10 mouse cellular contexts compared by ENCODE assay signal in the genomic region with DNA sequence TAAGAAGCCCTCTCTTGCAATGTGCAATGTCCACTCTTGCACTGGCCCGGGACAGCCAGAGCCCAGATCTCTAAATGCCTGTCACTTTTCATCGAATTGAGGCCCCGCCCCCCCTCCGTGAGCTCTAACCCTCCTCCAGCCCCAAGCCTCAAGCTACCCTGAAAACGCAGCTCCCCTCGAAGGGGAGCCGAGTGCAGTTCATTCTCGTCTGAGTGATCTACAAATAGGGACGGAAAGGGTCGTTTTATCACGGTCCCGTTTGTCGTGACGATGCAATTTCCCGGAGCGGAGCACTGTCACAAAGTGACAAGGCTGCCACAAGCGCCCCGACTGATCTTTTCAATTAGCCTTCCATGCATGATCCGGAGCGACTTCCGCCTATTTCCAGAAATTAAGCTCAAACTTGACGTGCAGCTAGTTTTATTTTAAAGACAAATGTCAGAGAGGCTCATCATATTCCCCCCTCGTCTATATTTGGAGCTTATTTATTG. TPM values are rescaled to one million over a fixed set of nuclear protein-coding genes. Genes with fewer than 3 reads are reported as not detected.
DNase-seq lines count a peak whose midpoint lies in the region; ATAC-seq and TF ChIP-seq lines count a peak whose summit lies in the region.
"Had no signal": no experiment of that assay in that cellular context is flagged by ENCODE, and none has a peak within 500 bp of the region (broad histone marks: within the 10 kb centered on the region; RNA-seq: fewer than 3 reads in every experiment).

No protein-coding gene starts in this region.

- 0% methylated on average over 23 of the region's 23 CpGs for WGBS in limb, embryonic 11.5 days
- 20% methylated on average over 23 of the region's 23 CpGs for WGBS in olfactory bulb, adult 2 months

- no peak for TF ChIP-seq CTCF in olfactory bulb, adult 2 months (IDR thresholded peaks at IDR 0.05; ENCODE audit: insufficient read depth, low read depth, low read length)

- DNase-seq in left cerebral cortex, postnatal 4 days, result peak; percentile 76
- DNase-seq in left cerebral cortex, adult 8-10 months (ENCODE audit: low spot score in 2 of 2), result no peak
- DNase-seq in embryo, embryonic 11 days, result peak; percentile 70
- DNase-seq in limb, embryonic 11.5 days (ENCODE audit: low spot score), result peak; percentile 44
- DNase-seq in ovary, postnatal 36 days (ENCODE audit: low spot score), result no peak
- DNase-seq in adrenal gland, adult 2 months, result no peak
- DNase-seq in left cerebral cortex, postnatal 36 days (ENCODE audit: low spot score in 2 of 2), result no peak
- DNase-seq: lung, postnatal 10 days; thymus, postnatal 14 days had no signal

- peaks cover 94% of the 10 kb centered on the region for H3K27me3 ChIP-seq in limb, embryonic 11.5 days (ENCODE audit: control insufficient read depth, insufficient read depth, low read length)

- no peak overlapping the region for H3K4me3 ChIP-seq in limb, embryonic 11.5 days (ENCODE audit: low read depth, low read length)
- H3K4me3 ChIP-seq in olfactory bulb, adult 2 months (ENCODE audit: insufficient read depth, low read depth, low read length), result peak overlapping the region; percentile 20; the same call in 1 of the 2 replicates

- H3K36me3 ChIP-seq in limb, embryonic 11.5 days (ENCODE audit: control insufficient read depth, insufficient read depth, low read length), result no peaks in the 10 kb centered on the region

- no peak overlapping the region for H3K27ac ChIP-seq in limb, embryonic 11.5 days (replicated peaks; ENCODE audit: low read depth, low read length)
- peak overlapping the region; percentile 93 for H3K27ac ChIP-seq in olfactory bulb, adult 2 months (ENCODE audit: insufficient read depth, low read depth, low read length)

- TF ChIP-seq POLR2A in olfactory bulb, adult 2 months (IDR thresholded peaks at IDR 0.05; ENCODE audit: insufficient read depth, low read depth, low read length), result no peak

- ATAC-seq in limb, embryonic 11.5 days (ENCODE audit: insufficient number of reproducible peaks, low FRiP score, low TSS enrichment, low read depth), result no peak

- no peak overlapping the region for H3K4me2 ChIP-seq in limb, embryonic 11.5 days (ENCODE audit: low read depth, severe bottlenecking)

- no peaks in the 10 kb centered on the region for H3K9me3 ChIP-seq in limb, embryonic 11.5 days (ENCODE audit: control insufficient read depth, low read length)

- intact Hi-C loops in left cerebral cortex, postnatal 4 days (cut with DNase I), result loop anchor here (10.0 kb wide), 3 partner anchors 123 to 513 kb away; no protein-coding TSS in a partner anchor
- intact Hi-C loops in left cerebral cortex, postnatal 36 days (cut with DNase I), result no loop called here

- peaks cover 4% of the 10 kb centered on the region for H3K4me1 ChIP-seq in limb, embryonic 11.5 days (ENCODE audit: control insufficient read depth, insufficient read depth, low read length)
- peaks cover 11% of the 10 kb centered on the region for H3K4me1 ChIP-seq in olfactory bulb, adult 2 months (ENCODE audit: control insufficient read depth, insufficient read depth, low read length)

- no peak overlapping the region for H3K9ac ChIP-seq in limb, embryonic 11.5 days (ENCODE audit: low read length)

RNA-seq across cellular contexts. Expression of gene Pax6, which starts 13.4 kb away (rescaled TPM):
- 10 to 100 TPM; 11.5 to 13.9 TPM for total RNA-seq in left cerebral cortex, postnatal 4 days (2021)
- 10 to 100 TPM in 3 of 4 experiments, 1 to 10 TPM in 1; 9.3 to 12.0 (median 11.3) TPM for total RNA-seq in left cerebral cortex, adult 8-10 months (2022)
- polyA plus RNA-seq in limb, embryonic 11.5 days (2014; fragmentation: Nextera tagmentation; extraction: Ambion mirVana), result 0.11 and 0.23 TPM in 2 replicates
- polyA plus RNA-seq in olfactory bulb, adult 2 months (2012; ENCODE audit: insufficient read depth, insufficient read length, low replicate concordance, missing spikeins), result not detected in 2 replicates
- total RNA-seq in adrenal gland, adult 2 months (2021), result not detected
- not detected in 2 replicates for polyA plus RNA-seq in adrenal gland, adult 2 months (2012; rRNA removed)
- total RNA-seq in left cerebral cortex, postnatal 36 days (2021), result 10 to 100 TPM in 1 of 2 experiments, 1 to 10 TPM in 1; 8.1 to 12.4 TPM

Comparison
In these comparisons a context has a peak if more than half of its experiments do, and no peak if none do; other contexts are left out.
1. DNase-seq: peak in left cerebral cortex, postnatal 4 days (single experiment), embryo, embryonic 11 days (single experiment) and limb, embryonic 11.5 days (single experiment); none in left cerebral cortex, adult 8-10 months (0 of 2), ovary, postnatal 36 days (single experiment), adrenal gland, adult 2 months (single experiment) and left cerebral cortex, postnatal 36 days (0 of 2).
2. RNA of gene Pax6, which starts 13.4 kb away (total RNA-seq): 11.5 to 13.9 TPM in left cerebral cortex, postnatal 4 days, 8.1 to 12.4 TPM in left cerebral cortex, postnatal 36 days and 9.3 to 12.0 TPM in left cerebral cortex, adult 8-10 months; not detected in adrenal gland, adult 2 months; every median in the first group is over 4 times any median in the second.